Mouse (Mus musculus) kidney, adult 10 weeks (tissue): ENCODE data around the gene Opn3. TPM values are rescaled to one million over a fixed set of nuclear protein-coding genes. Genes with fewer than 3 reads are reported as not detected.

Experiments used
- polyA plus RNA-seq: library from polyadenylated mRNA; stranded (reverse); fragments of 350-450 nt; fragmentation: Illumina TruSeq; extraction: RNeasy Lipid Tissue Mini Kit (QIAGEN cat#74804); gene quantifications from one replicate; pipeline ENCODE4 v1.2.3, GENCODE M21; 2014; ENCODE audit warnings: low read depth, low replicate concordance

Gene Opn3
- 2.4 TPM for polyA plus RNA-seq

GRCm38 (mm10) chr1:175692246-175692996 lies at the start of gene Opn3, which contains the start of gene Chml:
Gene Opn3 (minus strand): TSS chr1:175692776.
Gene Chml (minus strand): TSS chr1:175692901.

GRCm38 (mm10) chr1:175698293-175698692 lies 5.7 kb upstream of the Opn3 start, which contains the start of gene Wdr64:
Gene Wdr64 (plus strand): TSS chr1:175698593.

DNA sequence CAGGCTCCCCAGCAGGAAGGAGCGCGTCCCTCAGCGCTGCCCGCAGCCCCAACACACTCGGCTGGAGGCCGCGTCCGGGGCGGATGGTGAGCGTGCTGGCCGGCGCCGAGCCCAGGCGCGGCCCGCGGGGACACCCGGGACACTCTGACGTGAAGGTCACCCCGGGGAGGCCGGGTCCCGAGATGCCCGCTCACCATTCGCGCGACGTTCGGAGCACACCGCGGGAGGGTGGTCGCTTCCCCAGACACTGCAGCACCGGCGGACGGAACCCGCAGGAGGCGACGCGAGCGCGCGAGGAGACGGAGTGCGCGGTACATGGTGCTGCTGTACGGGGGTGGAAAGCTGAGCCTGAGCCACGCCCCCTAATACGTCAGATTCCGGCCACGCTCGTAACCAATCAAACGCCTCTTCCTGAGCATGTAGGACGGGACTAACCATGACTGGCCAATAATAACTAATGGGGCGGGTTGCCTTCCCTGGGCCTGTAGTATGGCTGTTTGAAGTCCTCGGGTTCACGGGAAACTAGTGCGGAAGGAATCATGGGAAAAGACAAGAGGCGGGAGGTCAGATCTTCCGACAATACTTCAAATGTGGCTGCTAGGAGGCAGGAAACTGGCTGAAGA lies 67.2 kb downstream of the Opn3 start, which contains the start of gene Fh1:
TSS of gene Fh1 (minus strand) at position 379 of the 623 bp plus-strand sequence.

DNA sequence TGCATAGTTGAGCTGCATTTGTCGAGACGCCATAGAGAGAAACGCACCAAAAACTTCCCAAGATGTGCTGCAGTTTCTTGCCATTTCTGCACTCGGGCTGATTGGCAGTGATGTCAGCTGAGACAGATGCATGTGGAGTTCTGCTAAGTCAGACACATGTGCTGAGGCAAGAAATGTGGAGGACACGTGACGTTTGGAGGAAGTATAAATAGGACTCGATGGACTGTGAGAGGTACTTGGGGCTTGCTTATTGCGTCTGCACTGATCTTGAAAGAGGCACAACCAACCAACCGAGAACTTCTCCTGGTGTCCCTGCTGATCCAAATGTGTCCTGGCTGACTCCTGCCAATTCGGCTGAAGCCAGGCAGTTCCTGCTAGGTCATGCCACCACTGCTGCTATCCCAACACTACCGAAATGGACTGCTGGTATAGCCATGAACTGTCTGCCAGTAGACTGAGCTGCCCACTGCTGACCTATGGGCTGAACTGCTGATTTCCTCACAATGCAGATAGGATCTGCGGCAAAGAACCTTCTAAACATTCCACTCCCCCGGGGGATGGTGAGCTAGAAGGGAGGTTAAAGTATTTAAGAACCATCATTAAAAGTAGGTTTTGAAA lies 72.7 kb downstream of the Opn3 start, which contains the start of gene Kmo:
TSS of gene Kmo (plus strand) at position 568 of the 618 bp plus-strand sequence.

Other genes starting within 250 kb of the Opn3 start
- 1.2 TPM for gene Rgs7, start 200.3 kb downstream of the Opn3 start, polyA plus RNA-seq
- gene Kmo, start 72.4 kb downstream of the Opn3 start, polyA plus RNA-seq = 184 TPM
- gene Fh1, start 67.1 kb downstream of the Opn3 start, polyA plus RNA-seq = 561 TPM
- 11.9 TPM for gene Chml, start 125 bp upstream of the Opn3 start, polyA plus RNA-seq
- gene Wdr64, start 5.8 kb upstream of the Opn3 start, polyA plus RNA-seq = not detected
- gene Exo1, start 187.8 kb upstream of the Opn3 start, polyA plus RNA-seq = 0.97 TPM
- gene Gm38100, start 227.6 kb upstream of the Opn3 start, polyA plus RNA-seq = not detected